Mouse (Mus musculus): ENCODE data around the gene Marf1.

DNA sequence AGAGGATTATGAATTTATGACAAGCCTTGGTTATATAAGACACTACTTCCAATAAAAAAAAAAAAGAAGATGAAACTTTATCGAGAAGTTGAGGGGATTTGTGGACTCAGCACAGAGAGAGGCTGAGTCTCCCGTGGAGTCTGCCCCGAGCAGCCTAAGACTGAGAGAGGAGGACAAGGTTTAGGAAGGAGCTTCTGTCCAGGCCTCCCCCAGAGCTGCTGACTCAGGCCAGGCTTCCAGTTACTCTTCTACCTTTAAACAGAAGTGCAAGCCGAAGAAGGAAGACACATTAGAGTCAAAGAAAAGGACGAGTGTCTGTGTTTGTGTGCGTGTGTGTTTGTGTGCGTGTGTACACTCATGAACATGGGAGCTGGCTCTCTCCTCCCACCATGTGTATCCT lies 32.4 kb downstream of the Marf1 start:
- TF ChIP-seq CTCF (IDR thresholded peaks at IDR 0.05; ENCODE audit: borderline replicate concordance, extremely low read depth, insufficient read depth, insufficient read length) (no peak), POLR2A (IDR thresholded peaks at IDR 0.05; ENCODE audit: borderline replicate concordance, extremely low read depth, insufficient read depth, insufficient read length, poor library complexity, severe bottlenecking) (no peak)

Data from brain, embryonic 14.5 days (tissue).